Mouse (Mus musculus) intestine, embryonic 15.5 days (tissue): Measurements from ENCODE around the gene Tenm4. TPM values are rescaled to one million over a fixed set of nuclear protein-coding genes. Genes with fewer than 3 reads are reported as not detected.

Source experiments
- ATAC-seq: fragments of 200-750 bp; cut with Nextera tagmentation; 2 replicates; pipeline ENCODE4 v1.8.0; 2017; ENCODE audit warnings: moderate TSS enrichment, moderate library complexity
- H3K27ac ChIP-seq: fragments of 300-500 bp; sonication (generic); 2 replicates; pipeline ENCODE4 v1.5.1; 2015; ENCODE audit warnings: mild to moderate bottlenecking, inconsistent platforms
- H3K27me3 ChIP-seq: fragments of 300-500 bp; sonication (generic); replicated peaks from 2 replicates; pipeline ENCODE4 v1.6.1; 2015; ENCODE audit warnings: inconsistent platforms
- H3K36me3 ChIP-seq: fragments of 300-500 bp; sonication (generic); 2 replicates; pipeline ENCODE4 v1.6.1; 2015; ENCODE audit warnings: inconsistent platforms
- H3K4me1 ChIP-seq: fragments of 300-500 bp; sonication (generic); replicated peaks from 2 replicates; pipeline ENCODE4 v1.6.1; 2015; ENCODE audit warnings: inconsistent platforms
- H3K4me2 ChIP-seq: fragments of 300-500 bp; sonication (generic); replicated peaks from 2 replicates; pipeline ENCODE4 v1.6.1; 2015; ENCODE audit warnings: mild to moderate bottlenecking, inconsistent platforms
- H3K4me3 ChIP-seq: fragments of 300-500 bp; sonication (generic); replicated peaks from 2 replicates; pipeline ENCODE4 v1.5.1; 2015; ENCODE audit warnings: inconsistent platforms
- H3K9ac ChIP-seq: fragments of 300-500 bp; sonication (generic); 2 replicates; pipeline ENCODE4 v1.6.1; 2015; ENCODE audit warnings: inconsistent platforms
- H3K9me3 ChIP-seq: fragments of 300-500 bp; sonication (generic); 2 replicates; pipeline ENCODE4 v1.6.1; 2016; ENCODE audit warnings: inconsistent platforms
- WGBS: fragments of 180-500 bp; shearing (Covaris S2); methylation state at CpG from one replicate; pipeline ENCODE4 v1.1.7; 2015; 5-methylcytosine and 5-hydroxymethylcytosine counted together
- polyA plus RNA-seq: library from polyadenylated mRNA; unstranded; fragments of >200 nt; fragmentation: Nextera tagmentation; extraction: Ambion mirVana; gene quantifications from 2 replicates; pipeline ENCODE4 v1.2.1, GENCODE M21; 2015

Tenm4 gene
- polyA plus RNA-seq, 1 experiment from 2014 or later: 22.0 TPM

- no peak for ATAC-seq
- H3K4me1 ChIP-seq: no peaks in the 10 kb centered on the region
- H3K4me3 ChIP-seq: no peak overlapping the region
- no peaks in the 10 kb centered on the region for H3K36me3 ChIP-seq
- no peak overlapping the region for H3K27ac ChIP-seq
- H3K27me3 ChIP-seq: no peaks in the 10 kb centered on the region
- no peak overlapping the region for H3K4me2 ChIP-seq
- 72% methylated on average over 6 of the region's 6 CpGs for WGBS
- no peak overlapping the region for H3K9ac ChIP-seq
- no peaks in the 10 kb centered on the region for H3K9me3 ChIP-seq
Observed at GRCm38 (mm10) chr7:96228562-96229268, 57.7 kb downstream of the Tenm4 start.

- Histone ChIP-seq H3K4me3 (no peak overlapping the region), H3K27ac (no peak overlapping the region), H3K4me2 (no peak overlapping the region)
Observed at GRCm38 (mm10) chr7:96230006-96230719, 59.1 kb downstream of the Tenm4 start.

GRCm38 (mm10) chr7:96230720-96231241 lies 59.7 kb downstream of the Tenm4 start:
- no peaks in the 10 kb centered on the region for H3K9me3 ChIP-seq
- no peaks in the 10 kb centered on the region for H3K27me3 ChIP-seq
- no peak overlapping the region for H3K4me3 ChIP-seq
- no peak overlapping the region for H3K4me2 ChIP-seq
- no peaks in the 10 kb centered on the region for H3K4me1 ChIP-seq
- no peak overlapping the region for H3K27ac ChIP-seq
- 46% methylated on average over 9 of the region's 9 CpGs for WGBS
- H3K9ac ChIP-seq: no peak overlapping the region
- H3K36me3 ChIP-seq: no peaks in the 10 kb centered on the region
- no peak for ATAC-seq

More at GRCm38 (mm10) chr7:96230006-96230719, 59.1 kb downstream of the Tenm4 start:
- Histone ChIP-seq H3K9ac (no peak overlapping the region), H3K27me3 (no peaks in the 10 kb centered on the region), H3K36me3 (no peaks in the 10 kb centered on the region), H3K9me3 (no peaks in the 10 kb centered on the region), H3K4me1 (no peaks in the 10 kb centered on the region)
- WGBS: 51% methylated on average over 8 of the region's 8 CpGs
- peak; percentile 36; the same call in 1 of the 2 replicates for ATAC-seq

- no peaks in the 10 kb centered on the region for H3K27me3 ChIP-seq
- H3K9me3 ChIP-seq: no peaks in the 10 kb centered on the region
- ATAC-seq: no peak
- no peak overlapping the region for H3K4me3 ChIP-seq
- no peak overlapping the region for H3K27ac ChIP-seq
- 67% methylated on average over 6 of the region's 6 CpGs for WGBS
- no peak overlapping the region for H3K9ac ChIP-seq
- no peak overlapping the region for H3K4me2 ChIP-seq
- no peaks in the 10 kb centered on the region for H3K4me1 ChIP-seq
- H3K36me3 ChIP-seq: no peaks in the 10 kb centered on the region
Observed at GRCm38 (mm10) chr7:96235847-96236246, 64.8 kb downstream of the Tenm4 start.

GRCm38 (mm10) chr7:96240661-96241060 lies 69.6 kb downstream of the Tenm4 start:
- Histone ChIP-seq H3K27me3 (no peaks in the 10 kb centered on the region), H3K4me1 (no peaks in the 10 kb centered on the region), H3K27ac (no peak overlapping the region)

GRCm38 (mm10) chr7:96242328-96243185 lies 71.5 kb downstream of the Tenm4 start:
- H3K4me1 ChIP-seq: no peaks in the 10 kb centered on the region
- H3K4me2 ChIP-seq: no peak overlapping the region
- H3K4me3 ChIP-seq: no peak overlapping the region
- H3K27me3 ChIP-seq: no peaks in the 10 kb centered on the region
- H3K9ac ChIP-seq: no peak overlapping the region
- peak; percentile 62 for ATAC-seq
- no peaks in the 10 kb centered on the region for H3K36me3 ChIP-seq
- H3K9me3 ChIP-seq: no peaks in the 10 kb centered on the region
- no peak overlapping the region for H3K27ac ChIP-seq
- 45% methylated on average over 4 of the region's 4 CpGs for WGBS

More at GRCm38 (mm10) chr7:96240661-96241060, 69.6 kb downstream of the Tenm4 start:
- no peak for ATAC-seq
- no peak overlapping the region for H3K4me2 ChIP-seq
- no peaks in the 10 kb centered on the region for H3K9me3 ChIP-seq
- no peak overlapping the region for H3K9ac ChIP-seq
- H3K36me3 ChIP-seq: no peaks in the 10 kb centered on the region
- WGBS: 48% methylated on average over 2 of the region's 2 CpGs
- H3K4me3 ChIP-seq: no peak overlapping the region

GRCm38 (mm10) chr7:96244796-96245195 lies 73.8 kb downstream of the Tenm4 start:
- WGBS: 75% methylated on average over 1 of the region's 1 CpGs

GRCm38 (mm10) chr7:96259630-96260029 lies 88.6 kb downstream of the Tenm4 start:
- no peak overlapping the region for H3K27ac ChIP-seq
- H3K9me3 ChIP-seq: no peaks in the 10 kb centered on the region
- H3K27me3 ChIP-seq: no peaks in the 10 kb centered on the region
- ATAC-seq: no peak
- WGBS: 94% methylated on average over 6 of the region's 6 CpGs
- no peak overlapping the region for H3K9ac ChIP-seq
- no peak overlapping the region for H3K4me2 ChIP-seq
- H3K36me3 ChIP-seq: no peaks in the 10 kb centered on the region
- no peak overlapping the region for H3K4me3 ChIP-seq
- no peaks in the 10 kb centered on the region for H3K4me1 ChIP-seq

More at GRCm38 (mm10) chr7:96244796-96245195, 73.8 kb downstream of the Tenm4 start:
- Histone ChIP-seq H3K36me3 (no peaks in the 10 kb centered on the region), H3K4me3 (no peak overlapping the region), H3K4me2 (no peak overlapping the region), H3K27me3 (no peaks in the 10 kb centered on the region), H3K27ac (no peak overlapping the region), H3K9ac (no peak overlapping the region), H3K9me3 (no peaks in the 10 kb centered on the region), H3K4me1 (no peaks in the 10 kb centered on the region)
- ATAC-seq: no peak

GRCm38 (mm10) chr7:96262182-96262581 lies 91.1 kb downstream of the Tenm4 start:
- no peaks in the 10 kb centered on the region for H3K36me3 ChIP-seq
- no peak overlapping the region for H3K9ac ChIP-seq
- no peaks in the 10 kb centered on the region for H3K27me3 ChIP-seq
- H3K4me1 ChIP-seq: peaks cover 4% of the 10 kb centered on the region
- ATAC-seq: no peak
- no peaks in the 10 kb centered on the region for H3K9me3 ChIP-seq
- no peak overlapping the region for H3K4me2 ChIP-seq
- no peak overlapping the region for H3K4me3 ChIP-seq
- no peak overlapping the region for H3K27ac ChIP-seq

- Histone ChIP-seq H3K4me1 (peaks cover 4% of the 10 kb centered on the region), H3K36me3 (no peaks in the 10 kb centered on the region), H3K9me3 (no peaks in the 10 kb centered on the region), H3K9ac (no peak overlapping the region), H3K27me3 (no peaks in the 10 kb centered on the region), H3K27ac (no peak overlapping the region), H3K4me3 (no peak overlapping the region), H3K4me2 (no peak overlapping the region)
- 50% methylated on average over 1 of the region's 1 CpGs for WGBS
- ATAC-seq: no peak
Observed at GRCm38 (mm10) chr7:96265941-96266340, 94.9 kb downstream of the Tenm4 start.

- no peaks in the 10 kb centered on the region for H3K9me3 ChIP-seq
- no peaks in the 10 kb centered on the region for H3K27me3 ChIP-seq
- no peak overlapping the region for H3K4me2 ChIP-seq
- H3K4me3 ChIP-seq: no peak overlapping the region
- 33% methylated on average over 6 of the region's 6 CpGs for WGBS
- no peaks in the 10 kb centered on the region for H3K36me3 ChIP-seq
- H3K27ac ChIP-seq: no peak overlapping the region
- H3K4me1 ChIP-seq: peaks cover 4% of the 10 kb centered on the region
- H3K9ac ChIP-seq: no peak overlapping the region
- no peak for ATAC-seq
Observed at GRCm38 (mm10) chr7:96267266-96267665, 96.2 kb downstream of the Tenm4 start.

- no peaks in the 10 kb centered on the region for H3K9me3 ChIP-seq
- peaks cover 4% of the 10 kb centered on the region for H3K4me1 ChIP-seq
- no peak overlapping the region for H3K9ac ChIP-seq
- no peaks in the 10 kb centered on the region for H3K36me3 ChIP-seq
- WGBS: 81% methylated on average over 4 of the region's 4 CpGs
- no peak for ATAC-seq
- H3K4me2 ChIP-seq: no peak overlapping the region
- no peak overlapping the region for H3K27ac ChIP-seq
- H3K27me3 ChIP-seq: no peaks in the 10 kb centered on the region
- no peak overlapping the region for H3K4me3 ChIP-seq
Observed at GRCm38 (mm10) chr7:96270684-96271083, 99.6 kb downstream of the Tenm4 start.
